In the genomic region with DNA sequence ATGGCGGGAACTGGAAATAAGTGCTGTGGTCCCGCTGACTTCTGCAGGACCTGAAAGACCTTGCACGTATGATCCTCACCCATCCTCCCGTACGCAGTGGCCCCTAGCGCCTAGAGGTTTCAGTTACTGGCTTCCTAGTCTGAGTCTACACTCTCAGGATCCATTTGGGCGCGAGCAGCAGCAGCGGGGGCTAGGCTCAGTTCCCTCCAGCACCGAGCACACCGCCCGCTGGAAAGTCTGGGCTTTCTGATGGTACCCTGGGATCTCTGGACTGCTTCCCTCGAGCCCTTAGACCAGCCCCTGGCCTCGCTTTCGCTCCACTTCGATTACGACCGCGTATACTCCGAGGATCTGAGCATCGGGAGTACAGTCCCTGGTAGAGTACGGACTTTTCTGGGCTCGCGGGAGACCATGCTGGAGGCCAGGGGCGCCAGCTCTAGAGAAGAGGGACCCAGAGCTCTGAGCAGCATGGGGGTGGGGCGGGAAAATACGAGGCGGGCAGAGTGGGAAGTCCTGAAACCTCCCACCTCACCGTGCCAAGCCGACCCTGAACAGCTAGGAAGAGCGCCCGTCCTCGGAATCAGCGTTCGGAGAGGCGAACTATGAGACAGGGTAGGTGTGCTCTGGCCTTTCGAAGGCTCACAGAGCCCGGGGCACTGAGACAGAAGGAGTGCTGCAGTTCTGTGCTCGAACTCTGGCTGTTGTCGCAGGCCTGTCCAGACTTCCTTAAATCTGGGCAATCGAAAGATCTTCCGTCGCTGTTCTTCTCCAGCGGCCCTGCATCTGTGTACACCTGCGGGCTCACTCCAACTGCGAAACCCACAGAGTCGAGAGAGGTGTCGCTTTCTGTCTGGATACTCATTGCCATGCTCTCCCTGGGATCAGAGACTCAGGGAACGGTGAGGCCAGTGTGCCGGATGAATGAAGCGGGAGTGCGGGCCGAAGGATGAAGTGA, we compare ENCODE assay signal across 8 mouse cellular contexts. TPM values are rescaled to one million over a fixed set of nuclear protein-coding genes. Genes with fewer than 3 reads are reported as not detected.
A peak's percentile ranks its signal among the peaks of the same experiment; 100 is the strongest.
DNase-seq lines count a peak whose midpoint lies in the region; ATAC-seq and TF ChIP-seq lines count a peak whose summit lies in the region.

No protein-coding gene starts in this region.

- ATAC-seq in embryonic facial prominence, embryonic 13.5 days (ENCODE audit: insufficient number of reproducible peaks, insufficient read depth, low FRiP score, low TSS enrichment, low read depth), result no peak
- no peak for ATAC-seq in hindbrain, postnatal 0 days
- ATAC-seq in neural tube, embryonic 15.5 days (ENCODE audit: low FRiP score), result no peak
- ATAC-seq in CD4-positive, CD25-positive, alpha-beta regulatory T cell, adult 4 months, result no peak

- peak overlapping the region; percentile 35 for H3K4me2 ChIP-seq in embryonic facial prominence, embryonic 13.5 days
- H3K4me2 ChIP-seq in hindbrain, postnatal 0 days (ENCODE audit: low read depth, low read length), result no peak overlapping the region
- no peak overlapping the region for H3K4me2 ChIP-seq in neural tube, embryonic 15.5 days

- H3K4me3 ChIP-seq in embryonic facial prominence, embryonic 13.5 days, result peak overlapping the region; percentile 9
- H3K4me3 ChIP-seq in hindbrain, postnatal 0 days (ENCODE audit: low read length), result 0 out of 2 replicates have a peak overlapping the region, but pooled peaks have one; percentile 4
- H3K4me3 ChIP-seq in neural tube, embryonic 15.5 days (replicated peaks), result 0 out of 2 replicates have a peak overlapping the region, but pooled peaks have one; percentile 2

- H3K27ac ChIP-seq in embryonic facial prominence, embryonic 13.5 days, result no peak overlapping the region
- H3K27ac ChIP-seq in hindbrain, postnatal 0 days, result no peak overlapping the region
- H3K27ac ChIP-seq in neural tube, embryonic 15.5 days (replicated peaks), result no peak overlapping the region

- peaks cover 32% of the 10 kb centered on the region for H3K4me1 ChIP-seq in embryonic facial prominence, embryonic 13.5 days
- no peaks in the 10 kb centered on the region; the same call in 1 of the 2 replicates for H3K4me1 ChIP-seq in hindbrain, postnatal 0 days (ENCODE audit: insufficient read depth, low read length)
- peaks cover 42% of the 10 kb centered on the region for H3K4me1 ChIP-seq in neural tube, embryonic 15.5 days

- DNase-seq in layer of hippocampus, postnatal 10 days (ENCODE audit: low spot score in 2 of 2), result peak; percentile 25 to 35
- DNase-seq in layer of hippocampus, adult 9-10 months (ENCODE audit: low spot score), result no peak
- no peak for DNase-seq in hindbrain, postnatal 0 days (ENCODE audit: low spot score)
- DNase-seq in right cerebral cortex, adult 2 months (ENCODE audit: low spot score in 2 of 2), result no peak
- no peak for DNase-seq in layer of hippocampus, adult 11-12 months (ENCODE audit: low spot score)

- 1% methylated on average over 53 of the region's 53 CpGs for WGBS in embryonic facial prominence, embryonic 13.5 days
- 3% methylated on average over 53 of the region's 53 CpGs for WGBS in hindbrain, postnatal 0 days
- WGBS in neural tube, embryonic 15.5 days, result 1% methylated on average over 53 of the region's 53 CpGs

- no peak for TF ChIP-seq CTCF in hindbrain, postnatal 0 days (IDR thresholded peaks at IDR 0.05; ENCODE audit: low read depth)

- H3K27me3 ChIP-seq in embryonic facial prominence, embryonic 13.5 days, result peaks cover 99% of the 10 kb centered on the region
- H3K27me3 ChIP-seq in hindbrain, postnatal 0 days (ENCODE audit: insufficient read depth, low read length), result peaks cover 68% of the 10 kb centered on the region
- peaks cover 99% of the 10 kb centered on the region for H3K27me3 ChIP-seq in neural tube, embryonic 15.5 days (replicated peaks)

- H3K9me3 ChIP-seq in embryonic facial prominence, embryonic 13.5 days, result no peaks in the 10 kb centered on the region
- no peaks in the 10 kb centered on the region for H3K9me3 ChIP-seq in hindbrain, postnatal 0 days (ENCODE audit: low read length)
- no peaks in the 10 kb centered on the region for H3K9me3 ChIP-seq in neural tube, embryonic 15.5 days (replicated peaks)

- H3K36me3 ChIP-seq in embryonic facial prominence, embryonic 13.5 days, result 0 out of 2 replicates have a peak, but pooled peaks cover under 1% of the 10 kb centered on the region
- H3K36me3 ChIP-seq in hindbrain, postnatal 0 days (ENCODE audit: insufficient read depth, low read length), result no peaks in the 10 kb centered on the region
- H3K36me3 ChIP-seq in neural tube, embryonic 15.5 days, result no peaks in the 10 kb centered on the region

- H3K9ac ChIP-seq in embryonic facial prominence, embryonic 13.5 days, result no peak overlapping the region
- no peak overlapping the region for H3K9ac ChIP-seq in hindbrain, postnatal 0 days (replicated peaks; ENCODE audit: low read length)
- no peak overlapping the region for H3K9ac ChIP-seq in neural tube, embryonic 15.5 days (replicated peaks)

RNA-seq across cellular contexts. Expression of a gene that starts 1.9 kb away (rescaled TPM):
- total RNA-seq in layer of hippocampus, postnatal 10 days (2021), result under 1 TPM; 0.29 to 0.37 TPM
- polyA plus RNA-seq in embryonic facial prominence, embryonic 13.5 days (2015; fragmentation: Nextera tagmentation; extraction: Ambion mirVana), result 0.17 TPM in 1 of 2 replicates, not detected in the other
- 18.8 and 23.2 TPM in 2 replicates for total RNA-seq in hindbrain, postnatal 0 days (2014; rRNA removed)
- 17.4 and 20.0 TPM in 2 replicates for polyA plus RNA-seq in hindbrain, postnatal 0 days (2015; fragmentation: Nextera tagmentation; extraction: Ambion mirVana)
- 6.1 and 7.8 TPM in 2 replicates for polyA plus RNA-seq in neural tube, embryonic 15.5 days (2015; fragmentation: Nextera tagmentation; extraction: Ambion mirVana)
- not detected for polyA plus RNA-seq in CD4-positive, CD25-positive, alpha-beta regulatory T cell, adult 4 months (2017; shearing (Covaris generic))

Comparison
In these comparisons a context has a peak if more than half of its experiments do, and no peak if none do; other contexts are left out.
1. DNase-seq: peak in layer of hippocampus, postnatal 10 days (2 of 2); none in layer of hippocampus, adult 9-10 months (single experiment), hindbrain, postnatal 0 days (single experiment), right cerebral cortex, adult 2 months (0 of 2) and layer of hippocampus, adult 11-12 months (single experiment).
2. Peak in every context shown above with its lines, with median percentiles within 50 percentile points of each other: H3K4me3 ChIP-seq.